Mouse (Mus musculus): ENCODE measurements around the gene Igf2bp2.

Igf2bp2 gene

DNA sequence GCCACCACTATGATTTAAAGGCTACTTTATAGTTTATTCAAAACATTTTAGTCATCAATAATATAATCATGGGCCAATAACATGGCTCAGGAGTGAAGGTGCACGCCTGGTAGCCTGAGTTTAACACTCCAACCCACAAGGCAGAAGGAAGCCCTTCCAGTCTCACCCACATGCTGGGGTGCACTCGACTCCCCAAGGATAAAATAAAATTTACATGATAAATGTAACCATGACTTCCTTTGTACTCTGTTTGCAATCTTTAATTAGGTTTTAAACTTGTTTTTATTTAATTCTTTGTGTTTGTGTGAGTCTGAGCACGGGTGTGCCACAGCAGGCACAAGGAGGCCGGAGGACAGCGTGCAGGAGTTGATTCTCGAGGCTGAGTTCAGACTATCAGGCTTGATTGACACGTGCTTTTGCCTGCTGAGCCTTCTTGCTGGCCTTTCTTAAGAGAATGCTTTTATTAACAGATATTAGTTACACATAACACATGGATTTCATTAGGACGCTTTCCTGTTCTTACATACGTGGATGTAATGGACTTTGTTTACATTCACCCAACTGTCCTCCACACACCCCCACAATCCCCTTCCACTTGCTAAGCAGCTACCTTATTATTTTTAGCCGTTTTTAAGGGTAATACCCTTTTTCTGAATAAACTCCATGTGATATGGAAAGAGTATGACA lies 13.3 kb downstream of the Igf2bp2 start:
- in situ Hi-C loops (cut with MboI, MseI), result no loop called here

GRCm38 (mm10) chr16:22149076-22149475 lies 14.0 kb downstream of the Igf2bp2 start:
- in situ Hi-C loops (cut with MboI, MseI), result no loop called here

DNA sequence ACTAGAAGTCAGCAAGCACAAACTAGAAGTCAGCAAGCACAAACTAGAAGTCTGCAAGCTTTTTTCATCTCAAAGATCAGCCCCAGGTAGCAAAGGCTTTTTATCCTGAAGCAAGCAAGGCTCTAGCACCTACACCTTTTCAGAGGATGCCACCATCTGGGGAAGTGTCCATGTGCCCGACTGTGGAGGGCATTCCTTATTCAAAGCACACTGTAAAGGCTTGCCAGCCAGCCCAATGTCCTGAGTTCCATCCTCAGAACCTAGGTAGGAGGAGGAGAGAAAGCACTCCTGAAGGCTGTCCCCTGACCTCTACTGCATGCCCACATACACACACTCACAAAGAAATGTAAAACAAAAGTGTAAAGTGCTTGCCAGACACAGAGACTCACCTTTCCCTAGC lies 16.0 kb downstream of the Igf2bp2 start:
- in situ Hi-C loops (cut with MboI, MseI), result no loop called here

- in situ Hi-C loops (cut with MboI, MseI), result no loop called here
Observed at GRCm38 (mm10) chr16:22146071-22146470, 17.0 kb downstream of the Igf2bp2 start.

GRCm38 (mm10) chr16:22144490-22144889 lies 18.6 kb downstream of the Igf2bp2 start:
- in situ Hi-C loops (cut with MboI, MseI), result no loop called here

DNA sequence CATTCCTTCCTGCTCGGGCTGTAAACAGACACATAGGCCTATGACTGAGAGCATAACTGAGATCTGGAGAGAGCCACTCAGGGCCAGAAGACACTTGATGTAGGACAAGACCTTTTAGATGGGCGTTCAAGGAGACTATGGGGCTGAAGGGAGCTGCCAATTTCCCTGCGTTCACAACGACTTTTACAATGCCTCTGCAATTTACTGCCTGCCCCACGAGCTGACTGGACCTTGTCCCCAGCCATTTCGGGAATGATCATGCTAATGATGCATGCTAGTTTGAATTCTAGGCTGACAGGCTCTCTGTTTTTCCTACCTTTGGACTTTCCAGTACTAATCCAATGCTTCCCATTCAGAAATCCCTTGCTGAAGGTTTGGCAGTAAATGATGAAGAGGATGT lies 22.2 kb downstream of the Igf2bp2 start:
- in situ Hi-C loops (cut with MboI, MseI), result no loop called here

DNA sequence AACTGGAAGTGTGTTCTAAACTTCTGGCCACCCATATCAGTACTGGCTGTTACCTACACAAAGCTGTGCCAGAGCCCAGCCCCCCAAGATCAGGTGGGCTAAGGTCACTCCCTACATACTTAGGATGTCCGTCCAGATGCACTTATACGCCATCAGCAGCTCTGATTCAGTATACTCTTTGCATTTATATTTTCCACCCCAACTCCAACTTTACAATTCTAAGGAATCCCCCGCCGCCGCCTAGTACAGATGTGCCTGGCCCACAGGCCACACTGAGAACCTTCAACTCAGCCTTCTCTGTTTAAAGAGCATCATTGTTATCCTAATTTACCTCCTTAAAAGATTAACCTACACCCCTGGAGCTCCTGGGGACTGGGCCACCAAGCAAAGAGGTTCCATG lies 23.3 kb downstream of the Igf2bp2 start:
- in situ Hi-C loops (cut with MboI, MseI), result no loop called here

- in situ Hi-C loops (cut with MboI, MseI), result no loop called here
Observed at GRCm38 (mm10) chr16:22136198-22136597, 26.9 kb downstream of the Igf2bp2 start.

GRCm38 (mm10) chr16:22131321-22131720 lies 31.8 kb downstream of the Igf2bp2 start:
- in situ Hi-C loops (cut with MboI, MseI), result no loop called here

GRCm38 (mm10) chr16:22129511-22129910 lies 33.6 kb downstream of the Igf2bp2 start:
- in situ Hi-C loops (cut with MboI, MseI), result no loop called here

GRCm38 (mm10) chr16:22128595-22128994 lies 34.5 kb downstream of the Igf2bp2 start:
- in situ Hi-C loops (cut with MboI, MseI), result no loop called here

DNA sequence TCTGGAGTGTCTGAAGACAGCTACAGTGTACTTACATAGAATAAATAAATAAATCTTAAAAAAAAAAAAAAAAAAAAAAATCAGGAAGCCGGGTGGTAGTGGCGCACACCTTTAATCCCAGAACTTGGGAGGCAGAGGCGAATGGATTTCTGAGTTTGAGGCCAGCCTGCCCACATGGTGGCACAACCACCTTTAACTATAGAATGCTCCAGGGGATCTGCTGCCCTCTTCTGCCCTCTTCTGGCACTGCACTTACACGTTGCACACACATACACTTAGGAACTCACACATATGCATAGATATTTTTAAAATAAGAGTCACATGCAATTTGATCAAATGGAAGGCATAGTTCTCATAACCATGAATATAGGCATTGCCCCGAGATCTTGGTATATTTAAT lies 35.3 kb downstream of the Igf2bp2 start:
- in situ Hi-C loops (cut with MboI, MseI), result no loop called here

- in situ Hi-C loops (cut with MboI, MseI), result no loop called here
Observed at GRCm38 (mm10) chr16:22126936-22127335, 36.2 kb downstream of the Igf2bp2 start.

GRCm38 (mm10) chr16:22124325-22124918 lies 38.7 kb downstream of the Igf2bp2 start:
- in situ Hi-C loops (cut with MboI, MseI), result no loop called here

DNA sequence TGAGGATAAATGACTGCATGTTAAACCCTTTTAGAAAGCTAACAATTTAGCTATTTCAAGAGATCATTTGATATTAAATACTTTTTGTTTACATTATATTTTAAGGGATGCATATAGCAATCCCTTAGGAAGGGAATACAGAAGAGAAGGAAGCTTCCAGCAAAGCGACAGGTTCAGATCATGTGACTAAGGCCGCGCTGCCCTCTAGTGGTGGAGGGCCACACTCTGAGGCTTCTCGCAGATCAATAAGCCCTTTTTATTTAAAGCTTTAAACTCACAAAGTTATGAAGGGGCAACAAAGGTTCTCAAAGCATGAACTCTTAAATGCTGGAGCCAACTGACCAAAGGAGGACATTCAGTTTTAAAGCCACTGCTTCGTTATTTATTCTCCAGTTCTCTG lies 39.4 kb downstream of the Igf2bp2 start:
- in situ Hi-C loops (cut with MboI, MseI), result no loop called here

- in situ Hi-C loops (cut with MboI, MseI), result no loop called here
Observed at GRCm38 (mm10) chr16:22121109-22121508, 42.0 kb downstream of the Igf2bp2 start.

DNA sequence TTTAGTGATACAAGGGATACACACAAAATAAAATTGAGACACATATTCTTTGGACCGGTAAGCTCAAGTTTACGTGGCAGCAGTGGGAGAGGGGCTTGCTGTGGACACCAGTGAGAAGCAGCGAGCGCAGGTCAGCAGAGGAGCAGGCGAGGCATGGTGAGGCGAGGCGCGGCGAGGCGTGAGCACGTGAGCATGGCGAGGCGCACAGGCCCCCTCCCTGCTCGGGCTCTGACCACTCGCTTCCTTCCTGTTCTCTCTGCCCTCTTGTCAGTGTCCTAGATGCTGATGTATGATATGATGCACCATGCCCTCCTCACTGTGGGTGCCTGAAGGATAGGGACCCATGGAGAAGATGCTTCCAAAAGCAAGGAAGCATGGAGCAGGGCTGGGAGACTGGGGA lies 43.6 kb downstream of the Igf2bp2 start:
- in situ Hi-C loops (cut with MboI, MseI), result no loop called here

DNA sequence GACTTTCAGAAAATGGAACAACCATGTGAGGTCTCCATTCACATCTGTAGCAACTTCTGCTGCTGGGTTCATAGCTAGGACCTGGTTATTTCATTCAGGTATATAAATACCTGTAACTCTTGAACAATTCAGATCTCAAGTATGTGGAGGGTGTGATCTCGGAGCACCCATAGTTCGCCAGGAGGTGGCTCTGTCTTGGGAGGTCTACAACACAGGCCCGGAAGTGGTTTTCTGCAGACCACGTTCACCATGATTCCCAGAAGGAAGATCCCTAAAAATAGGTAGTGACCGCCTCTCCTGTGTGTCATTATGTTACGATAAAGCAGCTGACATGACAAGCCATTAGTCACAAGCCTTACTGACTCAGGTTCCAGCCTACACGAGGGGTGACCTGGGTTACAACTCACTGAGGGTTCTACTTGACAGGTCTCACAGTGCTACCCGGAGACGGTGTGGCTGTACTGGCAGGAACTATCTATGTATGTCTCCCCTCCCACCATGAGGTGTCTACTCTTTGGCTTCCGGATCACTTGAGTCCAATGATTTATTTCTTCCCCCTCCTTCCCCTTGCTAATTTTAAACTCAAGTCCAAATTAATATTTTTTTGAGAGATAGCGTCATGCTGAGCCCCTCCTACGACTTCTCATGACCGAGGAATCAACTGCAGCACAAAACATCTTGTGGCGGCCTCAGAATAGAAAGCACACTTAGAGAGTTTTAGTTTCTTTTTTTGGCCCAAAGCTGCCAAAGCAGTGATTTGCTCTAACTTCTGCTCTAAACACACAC lies 44.2 kb downstream of the Igf2bp2 start:
- in situ Hi-C loops (cut with MboI, MseI), result no loop called here

GRCm38 (mm10) chr16:22118151-22118550 lies 44.9 kb downstream of the Igf2bp2 start:
- in situ Hi-C loops (cut with MboI, MseI), result no loop called here

DNA sequence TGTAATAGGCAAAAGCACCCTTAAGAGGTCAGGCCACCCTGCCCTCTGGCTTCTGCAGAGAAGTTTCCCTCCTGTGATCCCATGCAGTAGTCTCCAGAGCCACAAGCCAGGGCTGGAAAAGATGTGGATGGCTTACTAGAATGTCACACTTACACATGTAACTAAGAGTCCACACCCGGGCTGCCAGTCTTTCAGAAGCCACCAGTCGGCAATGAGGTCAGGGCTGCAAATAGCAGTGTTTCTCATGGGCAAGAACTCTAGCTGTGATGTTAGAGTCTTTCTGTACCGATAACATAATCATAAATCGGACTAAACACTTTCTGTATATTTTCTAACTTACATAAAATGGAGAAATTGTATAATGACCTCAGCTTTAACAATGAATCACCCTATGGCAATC lies 46.4 kb downstream of the Igf2bp2 start:
- in situ Hi-C loops (cut with MboI, MseI), result no loop called here

DNA sequence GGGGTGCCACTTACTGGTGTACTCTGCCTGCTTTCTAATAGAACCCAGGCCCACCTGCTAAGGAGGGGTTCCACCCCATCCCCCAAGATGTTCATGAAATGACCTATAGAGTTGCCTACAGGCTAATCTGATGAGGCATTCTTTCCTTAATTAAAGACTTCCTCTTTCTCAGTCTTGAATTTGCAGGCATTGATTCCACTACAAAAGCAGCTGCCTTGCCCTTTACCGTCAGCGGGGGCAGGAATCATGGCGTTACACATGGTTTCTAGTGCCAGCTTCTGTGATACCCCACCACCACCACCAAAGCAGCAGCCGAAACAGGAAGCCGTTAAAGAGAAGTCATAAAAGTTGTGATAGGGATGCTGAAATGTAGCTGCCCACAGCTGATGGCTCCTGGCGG lies 47.0 kb downstream of the Igf2bp2 start:
- in situ Hi-C loops (cut with MboI, MseI), result no loop called here

GRCm38 (mm10) chr16:22110036-22110435 lies 53.1 kb downstream of the Igf2bp2 start:
- in situ Hi-C loops (cut with MboI, MseI), result no loop called here

GRCm38 (mm10) chr16:22109159-22109558 lies 53.9 kb downstream of the Igf2bp2 start:
- in situ Hi-C loops (cut with MboI, MseI), result no loop called here
